Mouse (Mus musculus): ENCODE measurements around the gene Nos1ap.

Gene Nos1ap

DNA sequence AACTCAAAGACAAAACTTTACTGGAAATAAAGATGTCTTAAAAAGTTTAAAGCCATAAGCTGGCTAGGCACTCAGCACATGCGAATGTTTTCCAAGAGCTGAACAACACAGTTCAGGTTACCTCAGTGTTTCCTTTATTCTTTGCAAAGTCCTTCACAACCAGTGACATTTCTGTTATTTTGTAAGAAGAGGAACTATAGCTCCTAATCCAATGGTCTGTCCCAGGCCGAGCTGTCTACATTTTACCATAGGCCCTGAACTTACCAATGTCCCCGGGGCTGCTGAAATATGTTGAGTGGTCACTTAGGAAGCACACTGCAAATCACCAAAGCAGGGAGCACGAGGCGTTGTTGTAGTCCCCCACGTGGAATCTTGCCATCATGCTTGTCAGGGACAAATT is 319.4 kb downstream of the Nos1ap start:
- DNase-seq, result no peak

DNA sequence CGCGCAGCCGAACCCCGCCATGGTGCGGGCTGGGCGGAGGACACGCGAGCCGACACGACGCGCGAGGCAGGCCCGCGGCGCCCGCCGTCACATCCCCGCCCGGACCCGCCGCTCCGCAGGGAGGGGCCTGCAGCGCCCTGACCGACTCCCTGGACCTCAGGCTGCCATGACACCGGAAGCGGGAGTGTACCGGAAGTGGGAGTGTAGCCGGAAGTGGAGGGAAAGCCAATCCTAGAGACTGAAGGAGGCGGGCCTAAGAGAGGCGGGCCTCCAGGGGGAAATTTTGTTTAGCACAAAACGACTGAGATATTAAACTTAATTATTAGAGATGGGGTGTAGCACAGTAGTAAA is 334.1 kb downstream of the Nos1ap start:
- DNase-seq, result peak; percentile 87 to 89

DNA sequence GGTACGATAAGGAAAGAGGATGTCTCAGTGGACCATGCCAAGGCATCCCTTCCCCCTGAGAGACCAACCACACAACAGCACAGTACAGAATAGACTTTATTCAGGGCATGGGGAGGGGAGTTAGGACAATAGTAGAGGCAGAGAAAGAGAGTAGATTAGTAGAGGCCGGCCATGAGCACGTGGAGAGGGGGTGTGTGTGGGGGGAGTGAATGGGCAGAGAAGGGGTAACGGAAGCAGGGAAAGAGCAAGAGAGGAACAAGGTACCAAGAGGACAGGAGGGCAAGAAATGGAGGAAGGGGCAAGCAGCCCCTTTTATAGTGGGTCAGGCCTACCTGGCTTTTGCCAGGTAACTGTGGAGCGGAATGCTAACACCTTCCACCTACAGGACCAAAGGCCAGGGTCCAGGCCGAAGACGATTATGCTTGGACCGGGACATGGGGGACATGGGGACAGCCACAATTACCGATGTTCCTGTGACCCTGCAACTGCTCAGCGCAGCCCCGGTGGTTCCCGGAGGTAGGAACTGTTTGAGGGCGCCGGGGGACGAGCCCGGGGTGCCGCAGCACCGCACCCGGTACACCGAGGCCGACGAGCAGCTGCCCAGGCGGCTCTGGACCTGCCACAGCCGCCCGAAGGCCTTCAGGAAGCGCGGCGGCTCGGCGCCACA is 334.6 kb downstream of the Nos1ap start:
- no peak for DNase-seq
